Mouse (Mus musculus) kidney, adult 11 months (tissue): ENCODE results near the gene Lmo1.
A peak's percentile ranks its signal among the peaks of the same experiment; 100 is the strongest.

Experiments
- DNase-seq: peaks from one replicate; pipeline ENCODE4 v3.0.0; 2022

Gene Lmo1

DNA sequence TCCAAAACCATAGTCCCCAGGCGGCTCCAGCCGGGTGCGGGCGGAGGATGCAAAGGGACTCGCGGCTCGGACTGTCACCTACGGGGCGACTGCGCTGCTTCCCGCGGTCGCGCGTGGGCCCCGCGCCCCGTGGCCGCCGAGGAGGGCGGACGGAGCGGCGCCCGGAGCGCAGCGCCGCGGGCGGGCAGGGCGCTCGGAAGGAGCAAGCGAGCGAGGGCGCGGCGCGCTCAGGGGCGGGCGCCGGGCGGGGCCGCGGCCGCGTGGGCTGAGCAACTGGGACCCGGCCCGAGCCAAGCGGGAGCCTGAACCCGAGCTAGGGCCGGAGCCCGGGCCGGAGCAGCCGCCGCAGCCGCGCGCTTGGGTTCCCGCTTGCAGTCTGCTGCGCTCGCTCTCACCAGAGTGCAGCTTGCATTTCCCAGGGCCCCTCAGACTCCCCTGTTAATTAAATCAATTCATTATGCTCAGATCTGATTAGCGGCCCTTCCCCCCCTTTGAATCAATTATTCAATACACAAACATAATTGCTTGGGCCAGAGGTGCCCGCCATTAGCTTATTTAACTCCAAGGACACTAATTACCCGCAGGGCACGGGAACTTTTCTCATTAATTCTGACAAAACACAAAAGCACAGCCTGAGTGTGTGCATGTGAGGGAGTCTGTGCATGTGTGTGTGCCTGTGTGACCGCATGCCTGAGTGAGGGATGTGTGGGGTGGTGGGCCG is at the start of gene Lmo1:
TSS of gene Lmo1 (minus strand) at position 259 of the 721 bp plus-strand sequence.
- peak; percentile 22 for DNase-seq

DNA sequence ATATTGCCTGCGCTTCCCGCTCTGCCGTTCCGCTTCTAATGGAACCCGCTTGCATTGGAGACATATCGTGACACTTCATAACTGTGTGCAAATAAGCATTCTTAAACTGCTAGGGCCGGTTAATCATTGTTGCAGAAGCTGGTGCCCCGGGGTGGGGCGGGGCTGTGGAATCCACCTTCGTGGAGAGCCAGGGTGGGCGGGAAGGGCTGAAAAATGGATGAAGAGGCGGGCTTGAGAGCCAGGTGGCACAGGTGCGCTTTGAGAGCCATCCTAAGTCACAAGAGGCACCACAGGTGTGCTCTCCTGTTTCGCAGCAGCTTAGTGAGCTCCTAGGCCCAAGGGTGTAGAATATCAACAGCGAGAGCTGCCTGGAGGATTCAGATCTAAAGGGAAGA is 46.7 kb upstream of the Lmo1 start:
- no peak for DNase-seq

DNA sequence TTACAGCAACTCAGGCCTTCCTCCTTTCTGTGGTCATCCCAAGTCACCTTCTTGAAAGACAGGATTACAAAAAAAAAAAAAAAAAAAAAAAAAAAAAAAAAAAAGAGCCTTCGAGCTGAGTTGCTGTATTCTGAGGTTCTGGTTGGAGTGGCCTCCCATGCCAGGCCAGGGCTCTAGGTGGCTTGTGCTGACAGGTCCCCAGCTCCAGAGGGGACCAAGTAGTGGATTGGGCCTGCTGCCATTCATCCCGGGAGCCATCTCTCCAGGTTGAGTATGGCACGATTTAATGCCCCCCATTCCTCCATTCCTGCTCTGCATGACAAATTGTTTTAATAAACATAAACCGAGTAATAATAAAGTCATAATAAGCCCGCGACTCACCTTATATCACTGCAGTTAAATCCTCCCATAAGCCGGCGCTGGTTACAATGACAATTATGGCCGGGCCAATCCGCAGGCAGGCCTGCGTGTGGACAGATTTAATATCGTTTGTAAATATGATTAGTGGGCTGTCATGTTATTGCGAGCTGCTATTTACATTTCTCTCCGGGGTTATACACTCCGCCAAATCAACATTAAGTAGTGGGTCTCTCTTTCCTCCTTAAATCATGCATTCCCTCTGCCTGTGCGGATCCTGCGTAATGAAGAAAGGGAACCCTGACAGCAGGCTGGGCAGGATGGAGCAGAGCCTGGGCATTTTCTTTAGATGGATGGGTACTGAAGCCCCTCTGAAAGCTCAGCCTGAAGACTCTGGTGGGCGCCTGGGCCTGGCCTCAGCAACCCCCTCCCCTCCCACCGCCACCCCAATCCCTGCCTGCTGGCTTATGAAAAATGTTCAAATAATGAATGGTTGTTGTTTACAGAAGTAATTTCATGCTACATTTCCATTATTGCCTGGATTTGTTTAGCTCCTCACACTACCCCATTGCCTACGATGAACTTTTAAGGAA is 46.0 kb upstream of the Lmo1 start:
- no peak for DNase-seq

GRCm38 (mm10) chr7:109220026-109220425 is 45.0 kb upstream of the Lmo1 start:
- no peak for DNase-seq

- no peak for DNase-seq
These were observed 43.9 kb upstream of the Lmo1 start for GRCm38 (mm10) chr7:109218977-109219271.

- peak; percentile 51 for DNase-seq
These were observed 43.3 kb upstream of the Lmo1 start for GRCm38 (mm10) chr7:109218130-109218976.

- DNase-seq, result no peak
These were observed 34.8 kb upstream of the Lmo1 start for GRCm38 (mm10) chr7:109209804-109210203.

- no peak for DNase-seq
These were observed 32.8 kb upstream of the Lmo1 start for GRCm38 (mm10) chr7:109207811-109208210.

DNA sequence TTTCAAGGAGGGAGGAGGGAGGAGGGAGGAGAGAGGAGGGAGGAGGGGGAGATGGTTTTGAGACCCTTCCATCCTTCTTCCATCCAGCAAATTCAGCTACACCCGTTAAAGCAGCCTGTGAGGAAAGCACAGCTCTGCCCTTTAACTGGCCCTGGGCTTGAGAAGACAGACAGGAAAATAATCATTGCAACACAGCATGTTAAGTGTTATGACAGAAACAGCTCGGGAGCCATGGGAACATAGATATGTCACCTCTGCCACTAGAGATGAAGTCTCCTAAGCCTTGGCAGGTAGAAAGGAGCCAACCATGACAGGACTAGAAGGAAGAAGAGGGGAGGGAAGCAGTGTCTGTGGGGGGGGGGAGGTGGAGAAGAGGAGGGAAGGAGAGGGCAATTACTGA is 31.4 kb upstream of the Lmo1 start:
- DNase-seq, result no peak

GRCm38 (mm10) chr7:109203140-109203539 is 28.1 kb upstream of the Lmo1 start:
- no peak for DNase-seq

- no peak for DNase-seq
These were observed 25.6 kb upstream of the Lmo1 start for GRCm38 (mm10) chr7:109200559-109200958.

GRCm38 (mm10) chr7:109197161-109197650 is 22.2 kb upstream of the Lmo1 start:
- no peak for DNase-seq

DNA sequence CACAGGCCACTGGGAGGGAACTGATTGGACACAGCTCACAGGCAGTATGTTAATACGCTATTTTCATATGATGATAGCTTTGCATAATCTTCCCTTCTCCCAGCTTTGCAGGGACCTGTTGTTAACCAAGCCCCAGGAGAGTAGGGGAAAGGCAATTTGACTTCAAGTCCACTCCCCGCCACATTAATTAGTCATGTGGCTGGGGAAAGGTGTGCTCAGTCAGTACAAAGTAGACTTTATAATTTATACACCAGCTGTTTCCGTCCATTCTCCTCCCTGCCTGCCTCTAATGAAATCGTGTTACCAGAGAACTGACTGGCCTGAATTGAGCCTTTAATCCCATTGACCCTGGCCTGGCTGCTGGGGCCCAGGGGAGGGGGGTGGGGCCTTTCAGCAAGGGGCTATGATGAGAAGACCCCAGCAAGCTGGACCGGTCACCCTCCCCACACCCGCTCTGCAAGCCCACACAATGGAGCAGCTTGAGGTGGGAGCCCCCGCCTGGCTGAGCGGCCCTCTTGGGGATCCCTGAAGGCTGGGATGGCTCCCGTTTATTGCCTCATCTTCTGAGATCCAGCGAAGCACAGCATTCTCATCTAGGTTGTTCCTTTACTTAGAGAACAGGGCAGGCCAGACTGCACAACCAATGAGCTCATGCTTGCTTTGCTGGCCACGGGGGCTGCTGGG is 21.5 kb upstream of the Lmo1 start:
- DNase-seq, result no peak

DNA sequence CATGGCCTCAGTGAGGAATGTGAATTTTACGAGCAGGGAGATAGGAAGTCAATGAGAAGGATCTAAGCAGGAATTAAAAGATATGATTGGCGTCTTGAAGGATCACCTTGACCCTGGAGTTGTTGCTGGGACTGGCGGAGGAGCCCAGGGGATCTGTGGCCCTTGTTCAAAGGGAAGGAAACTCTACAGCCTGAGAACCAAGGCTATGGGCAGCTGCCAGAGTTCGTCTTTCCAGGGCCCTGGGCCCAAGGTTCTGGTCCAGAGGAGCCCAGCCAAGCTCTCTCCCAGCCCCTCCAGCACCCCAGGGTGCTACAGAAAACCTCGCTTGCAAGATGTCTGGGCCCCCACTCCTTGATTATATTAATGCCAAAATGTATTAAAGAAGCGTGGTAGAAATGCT is 21.0 kb upstream of the Lmo1 start:
- no peak for DNase-seq

- no peak for DNase-seq
These were observed 19.8 kb upstream of the Lmo1 start for GRCm38 (mm10) chr7:109194850-109195249.

GRCm38 (mm10) chr7:109187244-109188035 is 12.4 kb upstream of the Lmo1 start:
- DNase-seq, result no peak

DNA sequence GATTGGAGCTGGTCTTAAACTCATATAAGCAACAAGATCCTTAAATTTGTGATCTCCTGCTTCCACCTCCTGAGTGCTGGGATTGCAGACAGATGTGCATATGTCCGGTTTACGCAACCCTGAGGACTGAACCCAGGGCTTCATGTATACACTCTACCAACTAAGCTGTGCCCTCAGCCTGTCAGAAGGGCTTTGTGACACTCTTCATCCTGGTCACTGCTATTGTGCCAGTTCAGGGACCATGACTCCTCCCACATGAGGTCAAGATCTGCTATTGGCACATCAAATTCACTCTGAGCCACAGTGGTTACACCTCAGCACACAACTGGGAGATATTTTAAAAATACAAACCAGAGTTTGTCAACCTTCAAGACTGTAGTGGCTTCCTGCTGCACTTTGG is 11.0 kb upstream of the Lmo1 start:
- no peak for DNase-seq

DNA sequence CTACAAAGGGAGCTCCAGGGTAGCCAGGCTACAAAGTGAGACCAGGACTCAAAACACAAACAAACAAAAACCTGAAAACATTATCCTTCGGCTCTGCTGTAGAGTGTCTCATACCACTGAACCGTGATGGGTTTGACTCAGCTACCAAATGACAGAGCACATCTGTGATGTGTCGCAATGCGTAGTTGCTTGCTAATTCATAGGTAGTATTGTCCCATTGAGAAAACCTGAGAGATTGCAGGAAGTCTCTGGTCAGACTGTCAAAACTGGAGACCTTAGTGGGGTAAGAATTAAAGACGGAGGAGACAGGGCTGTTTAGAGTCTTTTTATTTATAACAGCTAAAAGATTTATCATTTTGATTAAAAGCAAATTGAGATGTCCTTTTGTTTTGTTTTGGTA is 10.6 kb upstream of the Lmo1 start:
- no peak for DNase-seq

GRCm38 (mm10) chr7:109176688-109177087 is 1.7 kb upstream of the Lmo1 start:
- DNase-seq, result no peak

DNA sequence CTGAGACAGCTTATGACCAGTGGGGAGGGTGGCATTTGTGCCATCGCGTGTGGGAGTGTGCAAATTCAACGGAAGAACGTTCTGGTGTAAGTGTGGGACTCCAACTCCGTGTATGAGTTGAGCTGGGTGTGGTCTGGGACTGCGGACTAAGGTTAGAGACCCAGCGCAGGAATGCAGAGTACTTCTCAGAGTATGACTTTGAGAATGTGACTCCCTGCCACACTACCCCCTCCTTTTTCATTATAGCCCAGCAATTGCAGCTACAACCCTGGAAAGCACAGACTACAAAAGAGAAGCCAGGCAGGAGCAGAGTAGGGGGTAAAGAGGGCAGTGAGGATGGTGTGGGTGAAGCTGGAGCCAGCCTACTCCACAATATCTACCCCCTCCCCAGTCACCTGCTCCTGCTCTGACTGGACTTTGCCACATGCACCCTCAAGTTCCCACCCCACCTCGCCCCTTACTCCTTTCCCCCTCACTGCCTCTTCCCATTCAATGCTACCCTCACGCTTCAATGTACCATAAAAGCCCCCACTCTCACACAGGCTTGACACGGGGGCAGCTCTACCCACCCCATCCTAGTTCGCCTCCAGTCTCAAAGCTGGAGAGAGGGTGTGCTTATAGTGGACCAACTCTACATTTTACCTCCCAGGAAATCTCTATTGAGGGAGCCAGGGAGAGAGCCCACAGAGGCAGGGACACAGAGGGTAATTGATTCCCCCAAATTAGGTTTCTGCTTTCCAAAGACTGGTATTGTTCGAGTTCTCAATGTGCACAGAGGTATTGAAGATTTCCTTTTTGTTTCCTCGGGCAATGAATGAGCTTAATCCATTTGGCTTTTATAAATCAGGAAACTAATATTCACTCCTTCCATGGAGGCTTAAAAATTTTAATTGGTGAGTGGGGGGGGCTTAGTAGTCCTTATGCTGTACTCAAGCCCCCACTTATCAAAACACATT is 941 bp upstream of the Lmo1 start:
- DNase-seq, result no peak
